Mouse (Mus musculus): ENCODE measurements around the gene Gm3139. TPM values are rescaled to one million over a fixed set of nuclear protein-coding genes. Genes with fewer than 3 reads are reported as not detected.
"Not testable (repeated sequence)": the region's sequence is repeated elsewhere in the genome, so short reads cannot be mapped to it uniquely, and the experiment has no call there.

Gene Gm3139
- not detected for total RNA-seq (2021)

DNA sequence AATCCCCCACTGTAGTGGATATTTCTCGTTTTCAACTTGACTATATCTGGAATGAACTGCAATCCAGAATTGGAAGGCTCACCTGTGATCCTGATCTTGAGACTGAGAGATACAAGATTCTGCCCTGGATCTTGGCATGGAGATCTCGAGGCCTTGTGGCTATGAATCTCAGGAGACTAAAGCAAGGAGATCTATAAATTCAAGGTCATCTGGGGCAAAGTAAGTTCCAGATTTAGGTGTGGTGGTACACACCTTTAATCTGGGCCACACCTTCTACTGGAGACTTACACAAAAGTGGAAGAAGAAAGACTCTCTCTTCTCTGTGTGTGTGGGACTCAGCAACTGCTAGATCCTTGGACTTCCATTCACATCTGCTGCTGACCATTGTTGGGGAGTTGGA is at the start of gene Gm3139:
Gene Gm3139, plus strand, starts transcription at position 301 of the 400 bp plus-strand sequence.
- intact Hi-C loops (cut with DNase I) = not testable (repeated sequence)

More for the DNA sequence above, at the start of gene Gm3139:
- DNase-seq (ENCODE audit: low spot score in 2 of 2) = not testable (repeated sequence)

Other genes starting within 250 kb of the Gm3139 start
- gene A430089I19Rik, start 219.5 kb upstream of the Gm3139 start, total RNA-seq (2021) = not detected
- gene Gm6502, start 211.9 kb upstream of the Gm3139 start, total RNA-seq (2021) = not detected
- gene AA792892, start 186.5 kb upstream of the Gm3139 start, total RNA-seq (2021) = not detected
- gene Gm7682, start 80.5 kb upstream of the Gm3139 start, total RNA-seq (2021) = not detected
- not detected for gene Gm3147, start 90.1 kb downstream of the Gm3139 start, total RNA-seq (2021)
- not detected for gene Gm6509, start 97.7 kb downstream of the Gm3139 start, total RNA-seq (2021)
- not detected for gene Gm6205, start 122.1 kb downstream of the Gm3139 start, total RNA-seq (2021)

Measured in left cerebral cortex, postnatal 25 days (tissue).